Mouse (Mus musculus) lung, postnatal 0 days (tissue): ENCODE measurements around the gene Dqx1. TPM values are rescaled to one million over a fixed set of nuclear protein-coding genes. Genes with fewer than 3 reads are reported as not detected.

ENCODE experiments used
- ATAC-seq: fragments of 200-750 bp; cut with Nextera tagmentation; 2 replicates; pipeline ENCODE4 v1.8.0; 2017; ENCODE audit warnings: moderate library complexity
- DNase-seq: peaks from one replicate; pipeline ENCODE4 v3.0.0-alpha.2; 2016; ENCODE audit warnings: low spot score
- H3K27ac ChIP-seq: fragments of 300-500 bp; sonication (generic); 2 replicates; pipeline ENCODE4 v1.5.1; 2014; ENCODE audit warnings: antibody characterized with exemption, mild to moderate bottlenecking, low read length, mixed read lengths
- H3K27me3 ChIP-seq: fragments of 300-500 bp; sonication (generic); replicated peaks from 2 replicates; pipeline ENCODE4 v1.6.1; 2014; ENCODE audit warnings: low read length, mixed read lengths; ENCODE audit not compliant: insufficient read depth
- H3K36me3 ChIP-seq: fragments of 300-500 bp; sonication (generic); 2 replicates; pipeline ENCODE4 v1.6.1; 2014; ENCODE audit warnings: low read length, mixed read lengths; ENCODE audit not compliant: insufficient read depth
- H3K4me1 ChIP-seq: fragments of 300-500 bp; sonication (generic); 2 replicates; pipeline ENCODE4 v1.6.1; 2014; ENCODE audit warnings: antibody characterized with exemption, low read depth, low read length, mixed read lengths; ENCODE audit not compliant: insufficient read depth
- H3K4me2 ChIP-seq: fragments of 300-500 bp; sonication (generic); replicated peaks from 2 replicates; pipeline ENCODE4 v1.6.1; 2014; ENCODE audit warnings: low read depth, mild to moderate bottlenecking, low read length, moderate library complexity, mixed read lengths
- H3K4me3 ChIP-seq: fragments of 300-500 bp; sonication (generic); 2 replicates; pipeline ENCODE4 v1.5.1; 2014; ENCODE audit warnings: low read depth, low read length
- H3K9ac ChIP-seq: fragments of 300-500 bp; sonication (generic); replicated peaks from 2 replicates; pipeline ENCODE4 v1.6.1; 2014; ENCODE audit warnings: low read depth, mild to moderate bottlenecking
- H3K9me3 ChIP-seq: fragments of 300-500 bp; sonication (generic); 2 replicates; pipeline ENCODE4 v1.6.1; 2016; ENCODE audit warnings: low read length, mixed read lengths
- CTCF ChIP-seq: IDR thresholded peaks from 2 replicates; pipeline ENCODE4 v1.5.1; 2016; ENCODE audit warnings: antibody characterized with exemption, mild to moderate bottlenecking
- EP300 ChIP-seq: IDR thresholded peaks from 2 replicates; pipeline ENCODE4 v1.6.1; 2016; ENCODE audit warnings: antibody characterized with exemption, mild to moderate bottlenecking, control low read depth
- WGBS: fragments of 180-500 bp; shearing (Covaris S2); extraction: QIAGEN DNeasy Blood & Tissue Kit; methylation state at CpG from one replicate; pipeline ENCODE4 v1.1.7; 2014; 5-methylcytosine and 5-hydroxymethylcytosine counted together
- polyA plus RNA-seq: library from polyadenylated mRNA; unstranded; fragments of >200 nt; fragmentation: Nextera tagmentation; extraction: Ambion mirVana; gene quantifications from 2 replicates; pipeline ENCODE4 v1.2.1, GENCODE M21; 2015

Gene Dqx1
- polyA plus RNA-seq, 1 experiment from 2014 or later: 1.9 TPM

- whole genome bisulfite sequencing: 25% methylated on average over 6 of the region's 6 CpGs
- H3K9me3 ChIP-seq: no peaks in the 10 kb centered on the region
- H3K4me2 ChIP-seq: no peak overlapping the region
- H3K27me3 ChIP-seq: peaks cover 80% of the 10 kb centered on the region
- no peak for ATAC-seq
- H3K9ac ChIP-seq: no peak overlapping the region
- no peak overlapping the region for H3K27ac ChIP-seq
- no peak for DNase-seq
- H3K36me3 ChIP-seq: no peaks in the 10 kb centered on the region
- H3K4me3 ChIP-seq: no peak overlapping the region; the same call in 1 of the 2 replicates
- TF ChIP-seq EP300: no peak
- TF ChIP-seq CTCF: no peak
- H3K4me1 ChIP-seq: peaks cover 3% of the 10 kb centered on the region; the same call in 1 of the 2 replicates
These were observed 8.8 kb downstream of the Dqx1 start for GRCm38 (mm10) chr6:83066441-83066840.

DNA sequence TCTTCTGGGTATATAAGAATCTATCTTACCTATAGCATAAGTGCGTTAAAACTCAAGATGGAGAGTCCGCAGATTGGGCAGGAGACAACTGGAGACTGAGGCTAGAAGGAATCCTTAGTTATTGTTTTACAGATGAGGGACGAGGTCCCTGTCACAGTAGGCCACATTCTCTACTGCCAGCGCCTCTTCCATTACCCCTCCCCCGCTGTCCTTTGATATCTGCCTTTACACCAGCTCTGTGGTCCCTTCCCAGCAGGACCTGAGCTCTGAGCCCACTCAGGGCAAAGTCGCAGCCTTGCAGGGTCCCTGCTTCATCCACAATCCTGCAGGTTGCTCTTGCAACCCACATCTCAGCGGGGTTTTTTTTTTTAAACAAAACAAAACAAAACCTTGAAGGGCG lies 10.6 kb downstream of the Dqx1 start:
- Histone ChIP-seq H3K27ac (no peak overlapping the region), H3K9me3 (no peaks in the 10 kb centered on the region), H3K4me3 (peak overlapping the region; percentile 31; the same call in 1 of the 2 replicates), H3K36me3 (no peaks in the 10 kb centered on the region), H3K4me1 (peaks cover 3% of the 10 kb centered on the region; the same call in 1 of the 2 replicates), H3K4me2 (peak overlapping the region; percentile 55; the same call in 1 of the 2 replicates), H3K9ac (no peak overlapping the region), H3K27me3 (peaks cover 81% of the 10 kb centered on the region)
- 7% methylated on average over 8 of the region's 8 CpGs for WGBS
- DNase-seq (no peak), ATAC-seq (no peak)
- TF ChIP-seq CTCF: no peak
- TF ChIP-seq EP300: no peak

DNA sequence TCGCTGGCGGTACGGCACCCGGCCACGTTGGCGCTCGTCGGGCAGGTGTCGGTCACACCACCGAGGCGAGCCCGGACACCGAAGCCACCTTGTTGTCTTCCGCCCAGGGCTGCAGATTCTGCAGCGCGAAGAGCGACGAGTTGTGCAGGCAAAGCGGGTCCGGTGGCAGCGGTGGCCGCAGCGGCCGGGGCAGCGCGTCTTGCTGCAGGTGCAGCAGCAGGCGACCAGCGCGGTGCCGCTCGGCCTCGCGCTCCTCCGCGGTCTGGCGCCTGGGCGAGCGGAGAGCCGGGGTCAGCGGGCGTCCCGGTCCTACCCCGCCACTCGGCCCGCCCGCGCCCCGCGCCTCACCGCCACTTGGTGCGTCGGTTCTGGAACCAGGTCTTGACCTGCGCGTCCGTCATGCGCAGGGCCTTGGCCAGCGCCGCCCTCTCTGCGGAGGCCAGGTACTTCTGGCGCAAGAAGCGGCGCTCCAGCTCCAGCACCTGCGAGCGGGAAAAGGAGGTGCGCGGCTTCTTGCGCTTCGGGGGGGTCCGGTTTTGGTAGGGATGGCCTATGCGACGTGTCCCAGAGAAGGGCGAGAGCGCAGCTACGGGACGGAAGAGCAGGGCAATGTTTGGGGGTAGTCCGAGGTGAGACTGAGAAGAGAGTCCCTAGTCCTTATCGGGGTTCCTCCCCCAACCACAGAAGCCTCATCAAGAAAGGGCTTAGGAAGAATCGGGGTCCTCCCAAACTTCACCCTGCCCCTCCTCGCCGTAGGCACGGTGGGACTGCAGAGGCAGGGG lies 11.3 kb downstream of the Dqx1 start:
- ATAC-seq (peak; percentile 41; the same call in 1 of the 2 replicates), DNase-seq (peak; percentile 26)
- peaks cover 3% of the 10 kb centered on the region; the same call in 1 of the 2 replicates for H3K4me1 ChIP-seq
- peak overlapping the region; percentile 31; the same call in 1 of the 2 replicates for H3K4me3 ChIP-seq
- WGBS: 1% methylated on average over 80 of the region's 81 CpGs
- no peak overlapping the region for H3K9ac ChIP-seq
- TF ChIP-seq EP300 (no peak), CTCF (no peak)
- peaks cover 80% of the 10 kb centered on the region for H3K27me3 ChIP-seq
- H3K9me3 ChIP-seq: no peaks in the 10 kb centered on the region
- peak overlapping the region; percentile 55 for H3K4me2 ChIP-seq
- no peaks in the 10 kb centered on the region for H3K36me3 ChIP-seq
- H3K27ac ChIP-seq: no peak overlapping the region

DNA sequence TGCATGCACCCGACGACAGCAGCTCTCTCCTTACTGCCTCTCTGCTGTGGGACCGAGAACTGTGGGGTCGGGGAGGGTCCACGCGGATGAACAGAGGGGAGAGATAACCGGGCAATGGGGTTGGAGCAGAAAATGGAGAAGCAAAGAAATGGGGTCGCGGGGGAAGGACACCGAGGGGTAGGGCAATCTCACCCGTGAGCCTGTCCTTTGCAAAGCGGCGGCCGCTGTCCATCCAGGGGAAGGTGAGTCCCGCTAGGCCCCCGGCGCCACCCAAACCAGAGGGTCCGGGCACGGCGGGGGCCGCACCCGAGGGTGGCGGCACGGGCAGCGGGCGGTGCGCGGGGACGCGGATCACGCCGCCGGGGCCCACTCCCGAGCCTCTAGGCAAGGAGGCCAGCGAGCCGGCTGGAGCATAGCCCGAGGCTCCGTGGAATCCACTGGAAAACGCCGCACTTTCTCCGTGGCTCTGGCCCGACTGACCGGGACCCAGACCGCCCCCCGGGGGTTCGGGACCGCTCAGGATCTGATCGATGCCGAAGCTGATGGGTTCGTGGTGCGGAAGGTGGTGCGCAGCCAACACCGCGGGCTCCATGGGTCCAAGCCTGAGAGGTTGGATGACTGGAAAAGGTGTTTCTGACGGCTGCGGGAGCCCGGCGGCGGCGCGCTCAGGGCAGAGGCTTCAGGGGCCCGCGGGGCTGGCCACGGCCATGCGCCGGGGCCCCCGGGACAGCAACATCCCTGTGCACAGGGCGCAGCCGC lies 12.0 kb downstream of the Dqx1 start:
- Histone ChIP-seq H3K4me3 (peak overlapping the region; percentile 8; the same call in 1 of the 2 replicates), H3K4me2 (no peak overlapping the region), H3K9ac (no peak overlapping the region), H3K27me3 (peaks cover 72% of the 10 kb centered on the region), H3K9me3 (no peaks in the 10 kb centered on the region), H3K36me3 (no peaks in the 10 kb centered on the region), H3K27ac (no peak overlapping the region), H3K4me1 (peaks cover 3% of the 10 kb centered on the region; the same call in 1 of the 2 replicates)
- TF ChIP-seq EP300 (no peak), CTCF (no peak)
- 2% methylated on average over 48 of the region's 69 CpGs for WGBS
- 0 out of 2 replicates have a peak, but pooled peaks have one; percentile 22 for ATAC-seq
- DNase-seq: no peak

DNA sequence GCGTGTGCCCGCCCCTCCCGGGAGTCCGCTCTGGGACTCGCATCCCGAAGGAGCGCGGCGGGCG lies 12.4 kb downstream of the Dqx1 start, which contains the start of gene Tlx2:
Tlx2 (minus strand) TSS at position 47 of the 64 bp plus-strand sequence.
- TF ChIP-seq CTCF (no peak), EP300 (no peak)
- ATAC-seq (no peak), DNase-seq (no peak)
- Histone ChIP-seq H3K4me1 (peaks cover 3% of the 10 kb centered on the region; the same call in 1 of the 2 replicates), H3K27me3 (peaks cover 68% of the 10 kb centered on the region), H3K9me3 (no peaks in the 10 kb centered on the region), H3K9ac (no peak within 1 kb of the TSS), H3K36me3 (no peaks in the 10 kb centered on the region), H3K27ac (no peak within 1 kb of the TSS), H3K4me3 (peak within 1 kb of the TSS; percentile 31; the same call in 1 of the 2 replicates), H3K4me2 (peak within 1 kb of the TSS; percentile 55)
- WGBS: under 1% methylated on average over 10 of the region's 10 CpGs

- WGBS: 1% methylated on average over 45 of the region's 58 CpGs
- no peak for TF ChIP-seq CTCF
- TF ChIP-seq EP300: no peak
- no peaks in the 10 kb centered on the region for H3K36me3 ChIP-seq
- no peak overlapping the region for H3K9ac ChIP-seq
- no peak overlapping the region for H3K4me2 ChIP-seq
- no peaks in the 10 kb centered on the region for H3K9me3 ChIP-seq
- H3K4me3 ChIP-seq: peak overlapping the region; percentile 8; the same call in 1 of the 2 replicates
- ATAC-seq (no peak), DNase-seq (no peak)
- peaks cover 3% of the 10 kb centered on the region; the same call in 1 of the 2 replicates for H3K4me1 ChIP-seq
- peaks cover 67% of the 10 kb centered on the region for H3K27me3 ChIP-seq
- H3K27ac ChIP-seq: no peak overlapping the region
These were observed 12.9 kb downstream of the Dqx1 start for GRCm38 (mm10) chr6:83070311-83071219.
